Mouse (Mus musculus) neural tube, embryonic 12.5 days (tissue): ENCODE results near the gene Gm27021. TPM values are rescaled to one million over a fixed set of nuclear protein-coding genes. Genes with fewer than 3 reads are reported as not detected.
"Not testable (repeated sequence)": the region's sequence is repeated elsewhere in the genome, so short reads cannot be mapped to it uniquely, and the experiment has no call there.

Source experiments
- ATAC-seq: fragments of 200-750 bp; cut with Nextera tagmentation; 2 replicates; pipeline ENCODE4 v1.8.0; 2017; ENCODE audit warnings: low read depth, mild to moderate bottlenecking, moderate TSS enrichment, moderate library complexity; ENCODE audit not compliant: low FRiP score
- H3K27ac ChIP-seq: fragments of 300-500 bp; sonication (generic); 2 replicates; pipeline ENCODE4 v1.5.1; 2016
- H3K27me3 ChIP-seq: fragments of 300-500 bp; sonication (generic); replicated peaks from 2 replicates; pipeline ENCODE4 v1.6.1; 2016; ENCODE audit warnings: mild to moderate bottlenecking
- H3K36me3 ChIP-seq: fragments of 300-500 bp; sonication (generic); 2 replicates; pipeline ENCODE4 v1.6.1; 2016; ENCODE audit warnings: mild to moderate bottlenecking
- H3K4me1 ChIP-seq: fragments of 300-500 bp; sonication (generic); 2 replicates; pipeline ENCODE4 v1.6.1; 2016
- H3K4me2 ChIP-seq: fragments of 300-500 bp; sonication (generic); replicated peaks from 2 replicates; pipeline ENCODE4 v1.6.1; 2016; ENCODE audit warnings: mild to moderate bottlenecking
- H3K4me3 ChIP-seq: fragments of 300-500 bp; sonication (generic); 2 replicates; pipeline ENCODE4 v1.5.1; 2016
- H3K9ac ChIP-seq: fragments of 300-500 bp; sonication (generic); 2 replicates; pipeline ENCODE4 v1.6.1; 2016; ENCODE audit warnings: mild to moderate bottlenecking
- H3K9me3 ChIP-seq: fragments of 300-500 bp; sonication (generic); 2 replicates; pipeline ENCODE4 v1.6.1; 2016; ENCODE audit warnings: mild to moderate bottlenecking
- WGBS: fragments of 180-500 bp; shearing (Covaris S2); methylation state at CpG from one replicate; pipeline ENCODE4 v1.1.7; 2016; 5-methylcytosine and 5-hydroxymethylcytosine counted together
- polyA plus RNA-seq: library from polyadenylated mRNA; unstranded; fragments of >200 nt; fragmentation: Nextera tagmentation; extraction: Ambion mirVana; gene quantifications from 2 replicates; pipeline ENCODE4 v1.2.1, GENCODE M21; 2016

Gm27021 gene
- polyA plus RNA-seq, 1 experiment from 2014 or later: 2.4 TPM

DNA sequence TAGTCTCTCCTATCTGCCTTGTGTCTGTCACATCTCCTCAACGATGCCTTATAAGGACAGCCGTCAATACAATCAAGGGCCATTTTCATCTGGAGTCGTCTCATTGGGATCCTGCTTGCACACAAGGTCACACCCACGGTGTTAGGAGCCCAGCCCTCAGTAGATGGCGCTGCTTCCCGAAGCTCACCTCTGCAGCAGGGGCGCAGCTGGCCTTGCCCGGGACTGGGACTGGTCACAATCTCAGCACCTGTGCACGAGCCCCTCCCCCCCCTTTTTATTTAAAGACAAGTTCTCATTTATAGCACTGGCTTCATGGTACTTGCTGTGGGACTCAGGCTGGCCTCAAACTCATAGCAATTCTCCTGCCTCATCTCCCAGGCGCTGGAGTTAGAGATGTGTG lies 15.7 kb upstream of the Gm27021 start:
- no peak overlapping the region for H3K4me3 ChIP-seq
- no peaks in the 10 kb centered on the region for H3K36me3 ChIP-seq
- H3K9ac ChIP-seq: no peak overlapping the region
- peaks cover 7% of the 10 kb centered on the region; the same call in 1 of the 2 replicates for H3K27me3 ChIP-seq
- WGBS: 14% methylated on average over 10 of the region's 10 CpGs
- no peak for ATAC-seq
- no peaks in the 10 kb centered on the region for H3K9me3 ChIP-seq
- H3K4me1 ChIP-seq: no peaks in the 10 kb centered on the region
- H3K4me2 ChIP-seq: no peak overlapping the region
- no peak overlapping the region for H3K27ac ChIP-seq

DNA sequence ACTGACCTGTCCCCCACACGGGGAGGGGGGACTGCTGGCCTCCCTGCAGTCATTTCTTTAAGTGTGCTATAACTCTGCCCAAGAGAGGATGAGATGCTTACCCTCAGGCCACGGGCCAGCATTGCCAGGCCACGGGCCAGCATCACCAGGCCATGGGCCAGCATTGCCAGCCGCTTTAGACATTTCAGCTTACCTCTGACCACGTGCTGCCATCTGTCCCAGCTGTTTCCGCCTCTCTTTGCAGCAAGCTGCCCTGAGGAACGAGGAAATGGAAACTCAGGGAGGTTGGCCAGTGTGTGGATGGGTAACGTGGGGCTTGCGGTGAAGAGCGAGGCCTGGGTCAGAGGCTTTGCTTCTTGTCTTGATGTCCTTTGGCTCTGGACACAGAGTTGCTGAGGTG lies 13.2 kb upstream of the Gm27021 start:
- no peak overlapping the region for H3K4me3 ChIP-seq
- H3K9me3 ChIP-seq: no peaks in the 10 kb centered on the region
- no peak overlapping the region for H3K27ac ChIP-seq
- H3K9ac ChIP-seq: no peak overlapping the region
- no peaks in the 10 kb centered on the region for H3K4me1 ChIP-seq
- WGBS: 85% methylated on average over 10 of the region's 10 CpGs
- 0 out of 2 replicates have a peak, but pooled peaks cover 4% of the 10 kb centered on the region for H3K36me3 ChIP-seq
- ATAC-seq: no peak
- H3K4me2 ChIP-seq: no peak overlapping the region
- peaks cover 7% of the 10 kb centered on the region; the same call in 1 of the 2 replicates for H3K27me3 ChIP-seq

DNA sequence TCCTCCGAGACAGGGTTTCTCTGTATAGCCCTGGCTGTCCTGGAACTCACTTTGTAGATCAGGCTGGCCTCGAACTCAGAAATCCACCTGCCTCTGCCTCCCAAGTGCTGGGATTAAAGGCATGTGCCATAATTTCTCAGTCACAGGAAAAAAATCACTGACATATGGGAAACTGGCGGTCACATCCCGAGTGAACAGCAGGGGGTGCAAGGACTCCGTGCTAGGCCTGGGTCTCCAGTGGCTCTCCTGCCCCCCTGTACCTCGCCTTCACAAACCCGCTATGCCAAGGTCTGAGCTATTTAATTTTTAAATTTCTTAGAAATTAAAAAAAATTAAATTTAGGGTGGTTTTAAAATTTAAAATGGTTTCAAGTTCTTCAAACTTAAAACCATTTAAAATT lies 12.5 kb upstream of the Gm27021 start:
- 68% methylated on average over 7 of the region's 7 CpGs for WGBS
- not testable (repeated sequence) for H3K4me3 ChIP-seq, ATAC-seq, H3K27ac ChIP-seq, H3K27me3 ChIP-seq, H3K4me2 ChIP-seq, H3K9ac ChIP-seq, H3K9me3 ChIP-seq, H3K4me1 ChIP-seq
- peaks cover 10% of the 10 kb centered on the region; the same call in 1 of the 2 replicates for H3K36me3 ChIP-seq

DNA sequence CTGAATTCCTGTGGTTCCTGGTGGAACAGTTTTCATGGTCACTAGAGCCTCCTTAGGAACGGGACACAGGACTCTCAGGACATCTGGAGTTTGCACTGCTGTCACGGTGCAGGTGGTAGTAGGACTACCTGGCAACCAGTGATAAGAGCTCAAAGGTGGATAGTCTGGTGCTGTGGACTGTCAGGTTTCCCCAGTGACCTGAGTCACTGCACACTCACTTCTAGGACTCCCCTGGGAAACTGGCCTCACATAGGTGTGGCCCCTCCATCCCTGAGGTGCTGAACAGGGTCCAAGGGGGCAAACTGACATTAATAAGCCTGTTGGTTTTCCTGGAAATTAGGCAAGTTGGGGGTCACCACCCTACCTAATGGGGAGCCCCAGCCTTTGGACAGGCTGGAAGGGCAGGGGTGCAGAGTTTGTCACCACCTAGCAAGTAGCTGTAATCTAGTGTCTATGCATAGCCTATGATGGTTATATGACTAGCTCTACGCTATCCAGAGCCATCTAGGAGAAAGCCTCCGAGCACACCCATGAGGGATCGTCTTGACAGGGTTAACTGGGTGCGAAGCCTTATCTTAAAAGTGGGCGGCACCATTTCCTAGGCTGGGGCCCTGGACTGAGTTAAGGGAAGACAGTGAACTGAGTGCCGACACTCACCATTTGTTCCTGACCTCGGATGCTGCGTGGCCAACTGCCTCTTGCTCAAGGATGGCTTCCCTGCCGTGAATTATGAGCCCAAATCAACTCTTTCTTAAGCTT lies 11.9 kb upstream of the Gm27021 start:
- Histone ChIP-seq H3K27ac (no peak overlapping the region), H3K27me3 (peaks cover 7% of the 10 kb centered on the region; the same call in 1 of the 2 replicates), H3K4me3 (no peak overlapping the region), H3K4me1 (no peaks in the 10 kb centered on the region), H3K4me2 (no peak overlapping the region), H3K9me3 (no peaks in the 10 kb centered on the region), H3K9ac (no peak overlapping the region), H3K36me3 (peaks cover 10% of the 10 kb centered on the region; the same call in 1 of the 2 replicates)
- no peak for ATAC-seq
- 68% methylated on average over 11 of the region's 11 CpGs for WGBS

DNA sequence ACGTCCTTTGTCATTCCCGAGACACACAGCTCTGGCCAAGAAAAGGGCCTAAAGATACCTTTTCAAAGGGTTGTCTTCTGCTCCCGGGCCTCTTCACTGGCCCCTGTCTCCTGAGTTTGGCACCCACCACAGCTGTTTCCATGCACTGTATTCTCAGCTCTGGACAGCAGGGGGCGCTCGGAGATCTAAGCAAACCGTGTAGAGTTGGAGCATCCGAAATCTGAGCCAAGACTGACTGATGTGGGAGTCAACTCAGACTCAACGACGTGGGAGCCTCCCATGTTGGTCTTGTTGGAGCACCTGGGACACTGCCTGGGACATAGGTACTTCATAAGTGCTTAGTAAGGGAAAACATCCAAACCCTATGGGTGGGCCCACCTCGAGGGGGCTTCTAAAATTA lies 10.6 kb upstream of the Gm27021 start:
- 16% methylated on average over 10 of the region's 10 CpGs for WGBS
- Histone ChIP-seq H3K4me3 (no peak overlapping the region), H3K4me1 (no peaks in the 10 kb centered on the region), H3K9ac (no peak overlapping the region), H3K9me3 (no peaks in the 10 kb centered on the region), H3K36me3 (peaks cover 19% of the 10 kb centered on the region), H3K27me3 (peaks cover 4% of the 10 kb centered on the region; the same call in 1 of the 2 replicates), H3K4me2 (no peak overlapping the region), H3K27ac (no peak overlapping the region)
- ATAC-seq: no peak

GRCm38 (mm10) chr8:120675718-120676117 lies 7.8 kb upstream of the Gm27021 start:
- no peak for ATAC-seq
- Histone ChIP-seq H3K4me3 (no peak overlapping the region), H3K9me3 (no peaks in the 10 kb centered on the region), H3K4me1 (0 out of 2 replicates have a peak, but pooled peaks cover 4% of the 10 kb centered on the region), H3K27ac (no peak overlapping the region), H3K4me2 (no peak overlapping the region), H3K27me3 (no peaks in the 10 kb centered on the region), H3K9ac (no peak overlapping the region), H3K36me3 (peaks cover 46% of the 10 kb centered on the region)
- 72% methylated on average over 8 of the region's 8 CpGs for WGBS

DNA sequence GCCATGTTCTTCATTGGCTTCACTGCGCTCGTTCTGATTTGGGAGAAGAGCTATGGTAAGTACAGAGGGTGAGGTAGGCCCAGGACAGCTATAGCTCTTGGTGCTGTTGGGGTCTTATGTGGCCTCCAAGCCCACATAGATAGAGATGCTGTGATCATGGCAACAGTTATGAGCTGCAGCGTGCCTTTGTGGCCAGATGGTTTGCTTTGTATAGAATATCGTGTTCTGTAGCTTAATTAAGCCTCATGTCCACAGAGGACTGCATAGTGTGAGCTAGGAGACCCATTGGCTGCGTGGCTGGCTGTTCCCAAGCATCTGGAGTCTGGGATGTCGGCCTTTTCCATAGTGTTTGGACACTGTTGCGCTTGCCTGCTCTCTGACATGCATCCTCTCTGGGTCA lies 5.4 kb upstream of the Gm27021 start:
- H3K27ac ChIP-seq: no peak overlapping the region
- H3K27me3 ChIP-seq: no peaks in the 10 kb centered on the region
- H3K4me3 ChIP-seq: no peak overlapping the region
- ATAC-seq: no peak
- H3K9me3 ChIP-seq: no peaks in the 10 kb centered on the region
- no peak overlapping the region for H3K4me2 ChIP-seq
- H3K9ac ChIP-seq: no peak overlapping the region
- H3K4me1 ChIP-seq: peaks cover 10% of the 10 kb centered on the region
- peaks cover 55% of the 10 kb centered on the region for H3K36me3 ChIP-seq
- 96% methylated on average over 7 of the region's 7 CpGs for WGBS

DNA sequence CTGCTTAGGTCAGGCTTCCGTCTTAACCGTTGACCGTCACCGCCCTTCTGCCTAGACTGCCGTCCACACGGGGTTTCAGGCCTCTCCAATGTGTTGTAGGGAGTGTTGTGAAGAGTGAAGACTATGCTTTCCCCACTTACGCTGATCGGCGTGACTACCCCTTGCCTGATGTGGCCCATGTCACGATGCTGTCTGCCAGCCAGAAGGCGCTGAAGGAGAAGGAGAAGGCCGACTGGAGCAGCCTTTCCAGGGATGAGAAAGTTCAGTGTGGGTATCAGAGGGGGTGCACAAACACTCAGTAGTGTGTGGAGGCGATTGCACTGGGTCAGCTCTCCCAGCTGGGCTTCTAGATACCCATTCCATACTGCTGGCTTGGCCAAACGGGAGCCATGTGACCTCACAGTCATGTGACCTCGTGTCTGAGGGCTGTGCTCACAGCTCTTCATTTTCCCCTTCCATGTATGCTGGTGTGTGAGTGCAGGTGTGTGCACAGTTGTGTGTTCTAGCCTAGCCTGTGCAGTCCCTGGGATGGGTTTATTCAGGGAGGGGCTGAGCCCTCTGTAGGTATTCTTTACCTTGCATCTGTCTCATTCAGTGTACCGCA lies 4.8 kb upstream of the Gm27021 start:
- no peak for ATAC-seq
- Histone ChIP-seq H3K4me2 (no peak overlapping the region), H3K9me3 (no peaks in the 10 kb centered on the region), H3K4me3 (no peak overlapping the region), H3K27ac (no peak overlapping the region), H3K27me3 (no peaks in the 10 kb centered on the region), H3K36me3 (peaks cover 55% of the 10 kb centered on the region), H3K4me1 (peaks cover 10% of the 10 kb centered on the region), H3K9ac (no peak overlapping the region)
- 91% methylated on average over 16 of the region's 16 CpGs for WGBS

DNA sequence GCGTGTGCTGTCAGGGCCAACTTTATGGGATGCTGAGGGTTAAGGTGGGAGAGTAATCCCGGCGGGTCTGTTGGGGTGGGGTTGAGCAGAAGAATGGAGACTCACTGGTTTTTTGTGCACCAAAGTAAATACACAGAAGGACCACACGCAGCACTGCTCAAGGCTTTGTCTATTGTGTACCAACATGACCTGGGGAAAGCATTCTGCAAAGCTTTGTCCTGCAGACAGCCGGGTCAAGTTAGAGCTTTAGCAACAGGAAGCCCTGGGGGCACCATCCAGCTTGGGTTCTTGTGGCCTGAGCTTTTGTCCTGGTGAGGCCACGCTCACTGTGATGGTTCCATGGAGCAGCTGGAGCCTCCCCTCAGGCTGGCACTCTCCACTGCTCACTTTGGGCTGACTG lies 3.9 kb upstream of the Gm27021 start:
- no peak overlapping the region for H3K9ac ChIP-seq
- WGBS: 55% methylated on average over 6 of the region's 6 CpGs
- H3K36me3 ChIP-seq: peaks cover 50% of the 10 kb centered on the region
- no peak overlapping the region for H3K4me3 ChIP-seq
- peaks cover 14% of the 10 kb centered on the region for H3K4me1 ChIP-seq
- no peaks in the 10 kb centered on the region for H3K27me3 ChIP-seq
- no peak overlapping the region for H3K27ac ChIP-seq
- no peak for ATAC-seq
- no peak overlapping the region for H3K4me2 ChIP-seq
- no peaks in the 10 kb centered on the region for H3K9me3 ChIP-seq

DNA sequence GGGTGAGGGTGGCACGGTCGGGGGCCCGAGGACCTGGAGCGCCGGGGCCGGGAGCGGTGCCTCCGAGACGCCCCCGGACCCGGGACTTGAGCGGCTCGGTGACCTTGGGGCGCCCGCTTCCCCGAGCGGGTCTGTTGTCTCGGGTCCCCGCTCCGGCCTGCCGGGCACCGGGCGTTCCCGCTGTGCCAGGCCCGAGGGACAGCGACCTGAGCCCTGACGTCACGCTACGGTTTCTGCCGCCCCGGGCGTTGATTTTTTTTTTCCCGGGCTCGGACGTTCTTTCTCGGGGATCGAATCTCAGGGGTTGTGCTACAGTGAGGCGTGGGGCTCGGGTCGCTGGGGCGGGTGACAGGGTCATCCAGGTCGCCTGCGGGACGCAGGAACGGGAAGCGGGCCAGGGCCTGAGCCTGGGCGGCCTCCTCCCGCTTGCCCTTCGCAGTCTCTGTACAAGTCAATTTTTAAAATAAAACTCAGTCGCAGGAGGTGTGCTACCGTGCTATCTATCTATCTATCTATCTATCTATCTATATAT lies 561 bp upstream of the Gm27021 start, which contains the start of gene Emc8:
TSS of gene Emc8 (minus strand) at position 200 of the 532 bp plus-strand sequence.
- H3K4me2 ChIP-seq: peak within 1 kb of the TSS; percentile 92
- no peaks in the 10 kb centered on the region for H3K9me3 ChIP-seq
- peaks cover 42% of the 10 kb centered on the region for H3K4me1 ChIP-seq
- H3K27me3 ChIP-seq: no peaks in the 10 kb centered on the region
- WGBS: 1% methylated on average over 49 of the region's 51 CpGs
- H3K9ac ChIP-seq: peak within 1 kb of the TSS; percentile 96
- peak within 1 kb of the TSS; percentile 75; the same call in 1 of the 2 replicates for H3K27ac ChIP-seq
- H3K4me3 ChIP-seq: peak within 1 kb of the TSS; percentile 88
- H3K36me3 ChIP-seq: peaks cover 38% of the 10 kb centered on the region
- ATAC-seq: no peak; the same call in 1 of the 2 replicates

DNA sequence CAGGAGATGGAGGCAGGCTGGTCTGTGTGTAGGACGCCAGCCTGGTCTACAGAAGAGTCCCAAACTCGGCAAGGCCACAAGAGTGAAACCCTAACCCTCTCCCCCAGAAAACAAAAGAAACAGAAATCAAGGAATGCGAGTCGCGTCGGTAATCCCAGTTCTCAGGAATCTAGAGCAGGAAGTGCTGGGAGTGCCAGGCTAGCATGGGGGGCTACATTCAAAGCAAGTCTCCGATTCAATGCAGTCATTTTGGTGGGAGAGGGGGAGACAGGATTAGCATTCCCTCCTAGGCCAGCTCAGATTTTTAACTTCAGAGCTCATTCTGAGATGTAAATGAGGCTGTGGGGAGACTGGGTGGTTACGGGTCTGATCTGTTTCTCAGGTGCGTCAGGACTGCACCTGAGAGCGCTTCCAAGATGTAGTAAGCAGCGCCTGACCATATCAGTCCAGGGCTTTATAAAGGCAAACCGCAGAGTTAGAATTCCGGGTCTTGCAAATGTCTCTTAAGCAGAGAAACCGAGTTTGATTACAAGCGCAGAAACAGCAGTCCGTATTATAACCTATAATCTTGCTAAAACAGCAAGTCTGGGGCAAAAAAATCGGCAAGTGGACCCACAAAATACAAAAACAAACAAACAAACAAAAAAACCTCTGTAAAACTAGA lies 940 bp downstream of the Gm27021 start:
- Histone ChIP-seq H3K36me3 (peaks cover 23% of the 10 kb centered on the region), H3K27me3 (no peaks in the 10 kb centered on the region), H3K4me3 (peak overlapping the region; percentile 88), H3K4me1 (peaks cover 42% of the 10 kb centered on the region), H3K27ac (no peak overlapping the region), H3K4me2 (peak overlapping the region; percentile 92), H3K9me3 (no peaks in the 10 kb centered on the region), H3K9ac (peak overlapping the region; percentile 96)
- 3% methylated on average over 17 of the region's 17 CpGs for WGBS
- no peak for ATAC-seq
